Mouse (Mus musculus) ovary, adult 10 weeks (tissue): ENCODE measurements around the gene Rhox3a. TPM values are rescaled to one million over a fixed set of nuclear protein-coding genes. Genes with fewer than 3 reads are reported as not detected.

Experiments
- polyA plus RNA-seq: library from polyadenylated mRNA; stranded (reverse); fragments of 350-450 nt; fragmentation: Illumina TruSeq; extraction: RNeasy Lipid Tissue Mini Kit (QIAGEN cat#74804); gene quantifications from one replicate; pipeline ENCODE4 v1.2.3, GENCODE M21; 2014

Rhox3a gene
- polyA plus RNA-seq: not detected

DNA sequence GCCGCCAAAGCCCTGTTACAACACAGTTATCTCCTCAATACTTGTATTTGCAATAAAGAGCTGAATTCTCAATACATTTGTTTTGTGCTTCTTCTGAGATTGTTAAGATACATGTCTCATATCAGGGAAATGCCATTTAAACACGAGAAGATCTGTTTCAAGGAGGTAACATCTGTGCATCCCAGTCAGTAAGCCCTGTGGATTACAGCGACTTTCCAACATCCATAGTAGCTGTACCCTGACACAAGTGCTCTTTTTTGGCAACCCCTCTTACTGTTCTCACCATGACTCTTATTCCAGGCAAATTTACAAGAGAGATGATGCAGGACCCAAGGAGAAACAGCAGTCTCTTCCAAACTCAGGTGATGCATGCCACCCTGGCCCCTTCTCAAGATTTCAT lies at the start of gene Rhox3a:
Gene Rhox3a, plus strand, starts transcription at position 301 of the 400 bp plus-strand sequence.

DNA sequence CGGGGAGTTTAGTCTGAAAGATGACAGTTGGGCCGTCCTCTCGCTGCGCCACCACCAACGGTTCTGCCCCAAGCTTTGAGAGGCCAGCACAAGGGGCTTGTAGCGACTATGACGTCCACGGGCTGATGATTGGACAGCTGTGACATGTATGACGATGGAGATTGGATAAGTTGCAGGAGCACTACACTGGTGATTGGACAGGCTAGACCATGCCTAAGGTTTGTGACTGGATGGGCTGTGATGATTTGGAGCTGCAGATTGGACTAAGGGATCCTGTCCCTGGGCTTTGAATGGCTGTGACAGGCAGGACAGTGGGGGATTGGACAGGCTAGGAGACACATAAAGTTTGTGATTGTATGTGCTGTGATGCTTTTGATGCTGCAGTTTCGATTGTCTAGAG lies 38.8 kb upstream of the Rhox3a start, which contains the start of gene Gm9:
Gene Gm9, minus strand, starts transcription at position 101 of the 400 bp plus-strand sequence.

DNA sequence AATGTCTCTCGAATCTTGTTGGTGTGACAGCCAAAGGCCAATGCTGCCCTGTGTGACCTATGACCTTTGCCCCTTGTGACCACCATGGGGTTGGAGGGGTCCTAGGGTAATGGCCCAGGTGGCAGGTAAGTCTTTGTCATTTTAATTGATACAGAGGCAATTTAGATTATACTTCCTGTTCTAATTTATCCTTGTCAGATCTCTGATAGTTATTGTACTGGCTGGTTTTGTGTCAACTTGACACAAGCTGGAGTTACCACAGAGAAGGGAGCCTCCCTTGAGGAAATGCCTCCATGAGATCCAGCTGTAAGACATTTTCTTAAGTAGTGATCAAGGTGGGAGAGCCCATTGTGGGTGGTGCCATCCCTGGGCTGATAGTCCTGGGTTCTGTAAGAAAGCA lies 27.6 kb upstream of the Rhox3a start, which contains the start of gene Rhox1:
Gene Rhox1, minus strand, starts transcription at position 101 of the 400 bp plus-strand sequence.

DNA sequence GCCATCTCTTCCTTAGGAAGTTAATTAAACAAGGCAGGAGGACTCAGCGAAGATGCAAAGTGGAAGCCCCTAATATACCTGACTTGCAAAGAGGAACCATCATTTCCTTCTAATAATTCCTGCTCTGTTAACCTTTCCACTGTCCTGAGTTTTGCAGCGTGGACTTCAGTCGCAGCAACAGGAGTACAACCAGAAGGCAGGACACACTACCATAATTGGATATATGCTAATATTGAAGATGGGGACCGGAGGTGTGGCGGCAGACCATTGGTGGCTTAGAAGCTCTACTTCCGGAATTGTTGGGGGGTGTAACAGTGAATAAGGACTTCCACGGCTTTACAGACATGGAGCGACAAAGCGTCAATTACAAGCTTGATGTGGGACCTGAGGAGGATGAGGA lies 5.0 kb upstream of the Rhox3a start, which contains the start of gene Rhox2a:
Gene Rhox2a, plus strand, starts transcription at position 301 of the 400 bp plus-strand sequence.

DNA sequence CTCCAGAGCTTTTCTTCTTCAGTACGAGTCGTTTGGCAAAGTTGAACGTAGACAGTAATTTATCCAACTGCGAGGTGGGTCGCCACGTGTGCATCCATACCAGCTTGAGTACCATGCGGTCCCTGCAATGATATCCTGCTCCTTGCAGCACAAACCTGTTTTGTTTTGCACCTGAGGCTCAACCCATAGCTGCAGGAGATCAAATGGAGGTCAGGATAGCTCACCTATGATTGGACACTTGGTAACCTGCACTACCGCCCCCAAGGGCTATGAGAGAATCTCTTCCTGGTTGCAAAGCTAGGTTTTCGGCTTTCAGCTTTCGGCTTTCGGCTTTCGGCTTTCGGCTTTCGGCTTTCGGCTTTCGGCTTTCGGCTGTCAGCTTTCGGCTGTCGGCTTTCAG lies 15.3 kb downstream of the Rhox3a start, which contains the start of gene Rhox4a:
Gene Rhox4a, plus strand, starts transcription at position 301 of the 400 bp plus-strand sequence.

Other genes with a start within 250 kb of the Rhox3a start
- gene Sowahd, start 201.1 kb upstream of the Rhox3a start, polyA plus RNA-seq: not detected
- 1,809 TPM for gene Rpl39, start 164.5 kb upstream of the Rhox3a start, polyA plus RNA-seq
- 100 TPM for gene Upf3b, start 139.6 kb upstream of the Rhox3a start, polyA plus RNA-seq
- 140 TPM for gene Nkap, start 123.1 kb upstream of the Rhox3a start, polyA plus RNA-seq
- 1.6 TPM for gene Akap14, start 81.1 kb upstream of the Rhox3a start, polyA plus RNA-seq
- 149 TPM for gene Ndufa1, start 58.8 kb upstream of the Rhox3a start, polyA plus RNA-seq
- gene Rnf113a1, start 58.7 kb upstream of the Rhox3a start, polyA plus RNA-seq: 0.40 TPM
- not detected for gene Gm9, start 38.9 kb upstream of the Rhox3a start, polyA plus RNA-seq
- gene Rhox1, start 27.7 kb upstream of the Rhox3a start, polyA plus RNA-seq: not detected
- not detected for gene Rhox2a, start 4.9 kb upstream of the Rhox3a start, polyA plus RNA-seq
- not detected for gene Rhox4a, start 15.4 kb downstream of the Rhox3a start, polyA plus RNA-seq
- gene Rhox3a2, start 130.1 kb downstream of the Rhox3a start, polyA plus RNA-seq: not detected
- gene Rhox4a2, start 140.9 kb downstream of the Rhox3a start, polyA plus RNA-seq: not detected
- not detected for gene Rhox2b, start 162.1 kb downstream of the Rhox3a start, polyA plus RNA-seq
- gene Rhox4b, start 182.6 kb downstream of the Rhox3a start, polyA plus RNA-seq: not detected
- not detected for gene Rhox2c, start 203.8 kb downstream of the Rhox3a start, polyA plus RNA-seq
- gene Rhox3c, start 208.7 kb downstream of the Rhox3a start, polyA plus RNA-seq: not detected
- gene Rhox4c, start 230.4 kb downstream of the Rhox3a start, polyA plus RNA-seq: not detected
- not detected for gene Rhox2d, start 243.5 kb downstream of the Rhox3a start, polyA plus RNA-seq